Mouse (Mus musculus): ENCODE measurements around the gene Tmem168. TPM values are rescaled to one million over a fixed set of nuclear protein-coding genes. Genes with fewer than 3 reads are reported as not detected.

The Tmem168 gene
- 23.8 and 27.4 TPM in 2 replicates for polyA plus RNA-seq (2015; fragmentation: Nextera tagmentation; extraction: Ambion mirVana)

GRCm38 (mm10) chr6:13607621-13608493, at the start of gene Tmem168:
Gene Tmem168 (minus strand): TSS chr6:13608100.
- Histone ChIP-seq H3K4me3 (peak within 1 kb of the TSS; percentile 86), H3K27me3 (no peaks in the 10 kb centered on the region), H3K27ac (replicated peaks) (peak within 1 kb of the TSS; percentile 97), H3K9ac (peak within 1 kb of the TSS; percentile 91), H3K4me1 (replicated peaks) (peaks cover 27% of the 10 kb centered on the region), H3K9me3 (no peaks in the 10 kb centered on the region), H3K4me2 (peak within 1 kb of the TSS; percentile 63), H3K36me3 (peaks cover 4% of the 10 kb centered on the region)
- peak; percentile 97 for ATAC-seq (ENCODE audit: low read depth)
- WGBS, result 2% methylated on average over 71 of the region's 71 CpGs

- Histone ChIP-seq H3K4me1 (replicated peaks) (no peaks in the 10 kb centered on the region), H3K27ac (replicated peaks) (no peak overlapping the region), H3K4me3 (no peak overlapping the region), H3K36me3 (peaks cover 27% of the 10 kb centered on the region), H3K4me2 (no peak overlapping the region), H3K9ac (no peak overlapping the region), H3K27me3 (no peaks in the 10 kb centered on the region), H3K9me3 (no peaks in the 10 kb centered on the region)
- ATAC-seq (ENCODE audit: low read depth), result no peak
Observed at GRCm38 (mm10) chr6:13654081-13654480, 46.2 kb upstream of the Tmem168 start.

GRCm38 (mm10) chr6:13652284-13652683, 44.4 kb upstream of the Tmem168 start:
- peaks cover 38% of the 10 kb centered on the region for H3K36me3 ChIP-seq
- WGBS, result 96% methylated on average over 3 of the region's 3 CpGs
- no peak overlapping the region for H3K27ac ChIP-seq (replicated peaks)
- no peaks in the 10 kb centered on the region for H3K4me1 ChIP-seq (replicated peaks)
- H3K27me3 ChIP-seq, result no peaks in the 10 kb centered on the region
- H3K4me2 ChIP-seq, result no peak overlapping the region
- ATAC-seq (ENCODE audit: low read depth), result no peak
- no peak overlapping the region for H3K4me3 ChIP-seq
- H3K9ac ChIP-seq, result no peak overlapping the region
- no peaks in the 10 kb centered on the region for H3K9me3 ChIP-seq

GRCm38 (mm10) chr6:13650854-13651253, 43.0 kb upstream of the Tmem168 start:
- WGBS, result 97% methylated on average over 3 of the region's 3 CpGs
- H3K4me1 ChIP-seq (replicated peaks), result no peaks in the 10 kb centered on the region
- no peak overlapping the region for H3K4me3 ChIP-seq
- no peak for ATAC-seq (ENCODE audit: low read depth)
- peaks cover 38% of the 10 kb centered on the region for H3K36me3 ChIP-seq
- no peaks in the 10 kb centered on the region for H3K27me3 ChIP-seq
- H3K4me2 ChIP-seq, result no peak overlapping the region
- H3K27ac ChIP-seq (replicated peaks), result no peak overlapping the region
- no peak overlapping the region for H3K9ac ChIP-seq
- no peaks in the 10 kb centered on the region for H3K9me3 ChIP-seq

GRCm38 (mm10) chr6:13648305-13648704, 40.4 kb upstream of the Tmem168 start:
- Histone ChIP-seq H3K9me3 (peaks cover 4% of the 10 kb centered on the region; the same call in 1 of the 2 replicates), H3K27me3 (no peaks in the 10 kb centered on the region), H3K4me3 (no peak overlapping the region), H3K27ac (replicated peaks) (no peak overlapping the region), H3K36me3 (peaks cover 40% of the 10 kb centered on the region), H3K4me1 (replicated peaks) (no peaks in the 10 kb centered on the region), H3K4me2 (no peak overlapping the region), H3K9ac (no peak overlapping the region)
- ATAC-seq (ENCODE audit: low read depth), result no peak

- 83% methylated on average over 3 of the region's 3 CpGs for WGBS
- Histone ChIP-seq H3K9ac (no peak overlapping the region), H3K4me2 (no peak overlapping the region), H3K4me3 (no peak overlapping the region), H3K27ac (replicated peaks) (no peak overlapping the region), H3K36me3 (peaks cover 14% of the 10 kb centered on the region), H3K9me3 (no peaks in the 10 kb centered on the region), H3K27me3 (no peaks in the 10 kb centered on the region), H3K4me1 (replicated peaks) (no peaks in the 10 kb centered on the region)
- ATAC-seq (ENCODE audit: low read depth), result no peak
Observed at GRCm38 (mm10) chr6:13636582-13636989, 28.7 kb upstream of the Tmem168 start.

- Histone ChIP-seq H3K27me3 (no peaks in the 10 kb centered on the region), H3K9ac (no peak overlapping the region), H3K36me3 (peaks cover 12% of the 10 kb centered on the region), H3K27ac (replicated peaks) (no peak overlapping the region), H3K4me2 (no peak overlapping the region), H3K9me3 (no peaks in the 10 kb centered on the region), H3K4me1 (replicated peaks) (no peaks in the 10 kb centered on the region), H3K4me3 (no peak overlapping the region)
- WGBS, result 92% methylated on average over 1 of the region's 1 CpGs
- ATAC-seq (ENCODE audit: low read depth), result no peak
Observed at GRCm38 (mm10) chr6:13632571-13632970, 24.7 kb upstream of the Tmem168 start.

- Histone ChIP-seq H3K4me2 (no peak overlapping the region), H3K9ac (no peak overlapping the region), H3K27ac (replicated peaks) (no peak overlapping the region), H3K4me1 (replicated peaks) (no peaks in the 10 kb centered on the region), H3K9me3 (no peaks in the 10 kb centered on the region), H3K27me3 (no peaks in the 10 kb centered on the region), H3K36me3 (peaks cover 12% of the 10 kb centered on the region), H3K4me3 (no peak overlapping the region)
- no peak for ATAC-seq (ENCODE audit: low read depth)
- WGBS, result 83% methylated on average over 2 of the region's 2 CpGs
Observed at GRCm38 (mm10) chr6:13630607-13631006, 22.7 kb upstream of the Tmem168 start.

- ATAC-seq (ENCODE audit: low read depth), result no peak
- no peaks in the 10 kb centered on the region for H3K4me1 ChIP-seq (replicated peaks)
- H3K4me3 ChIP-seq, result no peak overlapping the region
- H3K4me2 ChIP-seq, result no peak overlapping the region
- H3K27me3 ChIP-seq, result no peaks in the 10 kb centered on the region
- 84% methylated on average over 2 of the region's 2 CpGs for WGBS
- no peak overlapping the region for H3K9ac ChIP-seq
- H3K27ac ChIP-seq (replicated peaks), result no peak overlapping the region
- no peaks in the 10 kb centered on the region for H3K36me3 ChIP-seq
- H3K9me3 ChIP-seq, result no peaks in the 10 kb centered on the region
Observed at GRCm38 (mm10) chr6:13619618-13620017, 11.7 kb upstream of the Tmem168 start.

- no peaks in the 10 kb centered on the region for H3K27me3 ChIP-seq
- no peak overlapping the region for H3K27ac ChIP-seq (replicated peaks)
- no peak overlapping the region for H3K4me2 ChIP-seq
- H3K4me1 ChIP-seq (replicated peaks), result no peaks in the 10 kb centered on the region
- no peak overlapping the region for H3K4me3 ChIP-seq
- no peak overlapping the region for H3K9ac ChIP-seq
- no peak for ATAC-seq (ENCODE audit: low read depth)
- no peaks in the 10 kb centered on the region for H3K9me3 ChIP-seq
- WGBS, result 90% methylated on average over 3 of the region's 3 CpGs
- no peaks in the 10 kb centered on the region for H3K36me3 ChIP-seq
Observed at GRCm38 (mm10) chr6:13617110-13617509, 9.2 kb upstream of the Tmem168 start.

- Histone ChIP-seq H3K27me3 (no peaks in the 10 kb centered on the region), H3K27ac (replicated peaks) (no peak overlapping the region), H3K4me1 (replicated peaks) (no peaks in the 10 kb centered on the region), H3K4me2 (no peak overlapping the region), H3K9ac (no peak overlapping the region), H3K4me3 (no peak overlapping the region), H3K9me3 (no peaks in the 10 kb centered on the region), H3K36me3 (no peaks in the 10 kb centered on the region)
- no peak for ATAC-seq (ENCODE audit: low read depth)
- WGBS, result 87% methylated on average over 3 of the region's 3 CpGs
Observed at GRCm38 (mm10) chr6:13614568-13614967, 6.7 kb upstream of the Tmem168 start.

GRCm38 (mm10) chr6:13613671-13614070, 5.8 kb upstream of the Tmem168 start:
- ATAC-seq (ENCODE audit: low read depth), result no peak
- H3K4me1 ChIP-seq (replicated peaks), result peaks cover 2% of the 10 kb centered on the region; the same call in 1 of the 2 replicates
- WGBS, result 74% methylated on average over 3 of the region's 3 CpGs

GRCm38 (mm10) chr6:13610869-13611268, 3.0 kb upstream of the Tmem168 start:
- no peak overlapping the region for H3K27ac ChIP-seq (replicated peaks)
- H3K27me3 ChIP-seq, result no peaks in the 10 kb centered on the region
- no peak overlapping the region for H3K4me3 ChIP-seq
- no peaks in the 10 kb centered on the region for H3K9me3 ChIP-seq
- H3K4me1 ChIP-seq (replicated peaks), result peaks cover 21% of the 10 kb centered on the region
- no peak overlapping the region for H3K4me2 ChIP-seq
- ATAC-seq (ENCODE audit: low read depth), result no peak
- H3K36me3 ChIP-seq, result no peaks in the 10 kb centered on the region
- 90% methylated on average over 2 of the region's 2 CpGs for WGBS
- no peak overlapping the region for H3K9ac ChIP-seq

More at GRCm38 (mm10) chr6:13613671-13614070, 5.8 kb upstream of the Tmem168 start:
- Histone ChIP-seq H3K36me3 (no peaks in the 10 kb centered on the region), H3K9ac (no peak overlapping the region), H3K4me2 (no peak overlapping the region), H3K9me3 (no peaks in the 10 kb centered on the region), H3K4me3 (no peak overlapping the region), H3K27ac (replicated peaks) (no peak overlapping the region), H3K27me3 (no peaks in the 10 kb centered on the region)
